Mouse (Mus musculus): Measurements from ENCODE around the gene Chrng.

DNA sequence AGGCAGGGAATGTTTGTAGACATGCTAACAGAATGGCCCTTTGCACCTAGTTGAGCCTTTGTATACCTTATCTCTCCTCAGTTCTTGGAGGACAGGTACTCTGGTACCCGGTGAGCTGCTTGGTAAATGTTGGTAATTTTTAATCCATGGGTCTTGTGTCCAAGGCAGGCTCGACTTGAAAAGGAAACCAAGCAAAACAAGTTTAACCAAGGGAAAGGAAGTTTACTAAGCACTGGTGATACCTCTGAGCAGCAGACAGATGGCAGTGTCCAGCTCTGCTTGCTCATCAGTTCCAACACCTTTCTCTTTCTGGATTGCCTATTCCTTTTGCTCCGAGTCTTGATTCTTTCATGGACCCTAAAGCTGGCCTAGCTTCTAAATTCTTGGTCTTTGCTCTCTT, 13.5 kb downstream of the Chrng start:
- TF ChIP-seq ZC3H11A (IDR thresholded peaks at IDR 0.05; ENCODE audit: borderline replicate concordance, low read depth, low read length) (no peak), HCFC1 (IDR thresholded peaks at IDR 0.05; ENCODE audit: borderline replicate concordance, insufficient read depth, low read length) (no peak), MAFK (IDR thresholded peaks at IDR 0.05; ENCODE audit: insufficient read depth, low read depth, low read length) (peak; percentile 78)

Data from ES-E14 (cell line).